In genomic region chr2:163418841-163419345, GRCm38 (mm10) we compare ENCODE assay signal across 8 mouse cellular contexts. TPM values are rescaled to one million over a fixed set of nuclear protein-coding genes. Genes with fewer than 3 reads are reported as not detected.
A peak's percentile ranks its signal among the peaks of the same experiment; 100 is the strongest.
DNase-seq lines count a peak whose midpoint lies in the region; ATAC-seq and TF ChIP-seq lines count a peak whose summit lies in the region.

No protein-coding gene starts in this region.

- H3K9ac ChIP-seq in forebrain, embryonic 15.5 days (replicated peaks) = peak overlapping the region; percentile 91
- H3K9ac ChIP-seq in midbrain, embryonic 14.5 days (replicated peaks; ENCODE audit: low read length) = peak overlapping the region; percentile 68

- H3K4me3 ChIP-seq in lung, adult 2 months (replicated peaks; ENCODE audit: extremely low read depth, low read depth, low read length) = peak overlapping the region; percentile 96
- H3K4me3 ChIP-seq in forebrain, embryonic 15.5 days = peak overlapping the region; percentile 96
- H3K4me3 ChIP-seq in limb, embryonic 10.5 days = peak overlapping the region; percentile 93
- H3K4me3 ChIP-seq in midbrain, embryonic 14.5 days (replicated peaks; ENCODE audit: low read depth, low read length) = peak overlapping the region; percentile 81

- peak overlapping the region; percentile 91 for H3K4me2 ChIP-seq in forebrain, embryonic 15.5 days (replicated peaks)
- peak overlapping the region; percentile 92 for H3K4me2 ChIP-seq in midbrain, embryonic 14.5 days (ENCODE audit: low read length)

- peaks cover 17% of the 10 kb centered on the region for H3K4me1 ChIP-seq in lung, adult 2 months (ENCODE audit: control insufficient read depth, insufficient read depth, low read length)
- H3K4me1 ChIP-seq in forebrain, embryonic 15.5 days = peaks cover 32% of the 10 kb centered on the region
- H3K4me1 ChIP-seq in limb, embryonic 10.5 days = peaks cover 19% of the 10 kb centered on the region
- H3K4me1 ChIP-seq in midbrain, embryonic 14.5 days (ENCODE audit: control insufficient read depth, insufficient read depth, low read length) = peaks cover 26% of the 10 kb centered on the region

- ATAC-seq in forebrain, embryonic 15.5 days (replicated peaks) = peak; percentile 3; the same call in 1 of the 2 replicates
- ATAC-seq in midbrain, embryonic 14.5 days (ENCODE audit: low FRiP score, low TSS enrichment) = peak; percentile 64

- peak overlapping the region; percentile 65 for H3K27ac ChIP-seq in forebrain, embryonic 15.5 days (replicated peaks)
- peak overlapping the region; percentile 91 for H3K27ac ChIP-seq in limb, embryonic 10.5 days
- peak overlapping the region; percentile 71 for H3K27ac ChIP-seq in midbrain, embryonic 14.5 days (replicated peaks; ENCODE audit: low read depth, low read length)

- under 1% methylated on average over 42 of the region's 50 CpGs for WGBS in lung, adult 2 months
- under 1% methylated on average over 50 of the region's 50 CpGs for WGBS in forebrain, embryonic 15.5 days
- WGBS in limb, embryonic 10.5 days = under 1% methylated on average over 50 of the region's 50 CpGs
- under 1% methylated on average over 50 of the region's 50 CpGs for WGBS in midbrain, embryonic 14.5 days

- H3K9me3 ChIP-seq in forebrain, embryonic 15.5 days = no peaks in the 10 kb centered on the region
- H3K9me3 ChIP-seq in limb, embryonic 10.5 days (replicated peaks) = no peaks in the 10 kb centered on the region
- no peaks in the 10 kb centered on the region for H3K9me3 ChIP-seq in midbrain, embryonic 14.5 days (ENCODE audit: control insufficient read depth, low read length)

- no peak for DNase-seq in lung, adult 2 months
- DNase-seq in lung, adult 18-20 months = no peak
- DNase-seq in adipocyte (ENCODE audit: low spot score) = peak; percentile 58
- DNase-seq in limb, embryonic 10.5 days (ENCODE audit: low spot score) = peak; percentile 75
- DNase-seq in midbrain, embryonic 14.5 days = no peak
- DNase-seq in spleen, adult 18-20 months = no peak
- DNase-seq in right cerebral cortex, adult 18-20 months = no peak

- peaks cover 7% of the 10 kb centered on the region; the same call in 1 of the 2 replicates for H3K36me3 ChIP-seq in forebrain, embryonic 15.5 days
- peaks cover 19% of the 10 kb centered on the region for H3K36me3 ChIP-seq in limb, embryonic 10.5 days
- peaks cover 19% of the 10 kb centered on the region for H3K36me3 ChIP-seq in midbrain, embryonic 14.5 days (ENCODE audit: control insufficient read depth, insufficient read depth, low read length)

- TF ChIP-seq POLR2A in lung, adult 2 months (IDR thresholded peaks at IDR 0.05; ENCODE audit: borderline replicate concordance, extremely low read depth, low read depth, low read length) = no peak

- H3K27me3 ChIP-seq in forebrain, embryonic 15.5 days = no peaks in the 10 kb centered on the region
- H3K27me3 ChIP-seq in limb, embryonic 10.5 days (ENCODE audit: low read depth, poor library complexity, severe bottlenecking) = no peaks in the 10 kb centered on the region
- H3K27me3 ChIP-seq in midbrain, embryonic 14.5 days (ENCODE audit: control insufficient read depth, insufficient read depth, low read length) = no peaks in the 10 kb centered on the region

- no peak for TF ChIP-seq CTCF in lung, adult 2 months (IDR thresholded peaks at IDR 0.05; ENCODE audit: insufficient read depth, low read length)

RNA-seq across cellular contexts. Expression of gene Oser1, which starts 5.6 kb away (rescaled TPM):
- polyA plus RNA-seq in lung, adult 2 months (2012; rRNA removed) = 9.2 and 17.2 TPM in 2 replicates
- polyA plus RNA-seq in forebrain, embryonic 15.5 days (2015; fragmentation: Nextera tagmentation; extraction: Ambion mirVana) = 75.4 and 79.1 TPM in 2 replicates
- 84.9 and 89.2 TPM in 2 replicates for polyA plus RNA-seq in limb, embryonic 10.5 days (2016; fragmentation: Nextera tagmentation; extraction: Ambion mirVana)
- polyA plus RNA-seq in midbrain, embryonic 14.5 days (2014; fragmentation: Nextera tagmentation; extraction: Ambion mirVana) = 78.5 and 84.3 TPM in 2 replicates

RNA-seq across cellular contexts. Expression of gene Gdap1l1, which starts 19.4 kb away (rescaled TPM):
- 0.19 and 0.22 TPM in 2 replicates for polyA plus RNA-seq in lung, adult 2 months (2012; rRNA removed)
- polyA plus RNA-seq in forebrain, embryonic 15.5 days (2015; fragmentation: Nextera tagmentation; extraction: Ambion mirVana) = 111 and 112 TPM in 2 replicates
- polyA plus RNA-seq in limb, embryonic 10.5 days (2016; fragmentation: Nextera tagmentation; extraction: Ambion mirVana) = 0.30 and 0.45 TPM in 2 replicates
- polyA plus RNA-seq in midbrain, embryonic 14.5 days (2014; fragmentation: Nextera tagmentation; extraction: Ambion mirVana) = 135 and 150 TPM in 2 replicates

RNA-seq across cellular contexts. Expression of gene Jph2, which starts 21.1 kb away (rescaled TPM):
- 32.3 and 38.4 TPM in 2 replicates for polyA plus RNA-seq in lung, adult 2 months (2012; rRNA removed)
- polyA plus RNA-seq in forebrain, embryonic 15.5 days (2015; fragmentation: Nextera tagmentation; extraction: Ambion mirVana) = 0.22 and 0.25 TPM in 2 replicates
- polyA plus RNA-seq in limb, embryonic 10.5 days (2016; fragmentation: Nextera tagmentation; extraction: Ambion mirVana) = 0.59 and 0.71 TPM in 2 replicates
- polyA plus RNA-seq in midbrain, embryonic 14.5 days (2014; fragmentation: Nextera tagmentation; extraction: Ambion mirVana) = 0.30 and 0.37 TPM in 2 replicates

RNA-seq across cellular contexts. Expression of gene Fitm2, which starts 53.5 kb away (rescaled TPM):
- 20.4 and 24.1 TPM in 2 replicates for polyA plus RNA-seq in lung, adult 2 months (2012; rRNA removed)
- 11.4 and 12.3 TPM in 2 replicates for polyA plus RNA-seq in forebrain, embryonic 15.5 days (2015; fragmentation: Nextera tagmentation; extraction: Ambion mirVana)
- 7.7 and 10.0 TPM in 2 replicates for polyA plus RNA-seq in limb, embryonic 10.5 days (2016; fragmentation: Nextera tagmentation; extraction: Ambion mirVana)
- 13.0 and 13.6 TPM in 2 replicates for polyA plus RNA-seq in midbrain, embryonic 14.5 days (2014; fragmentation: Nextera tagmentation; extraction: Ambion mirVana)

Comparison
In these comparisons a context has a peak if more than half of its experiments do, and no peak if none do; other contexts are left out.
1. DNase-seq: peak in adipocyte (single experiment) and limb, embryonic 10.5 days (single experiment); none in lung, adult 2 months (single experiment), lung, adult 18-20 months (0 of 2), midbrain, embryonic 14.5 days (single experiment), spleen, adult 18-20 months (0 of 2) and right cerebral cortex, adult 18-20 months (single experiment).
2. RNA of gene Gdap1l1, which starts 19.4 kb away (polyA plus RNA-seq): 135 to 150 TPM in midbrain, embryonic 14.5 days and 111 to 112 TPM in forebrain, embryonic 15.5 days; 0.30 to 0.45 TPM in limb, embryonic 10.5 days and 0.19 to 0.22 TPM in lung, adult 2 months; every median in the first group is over 10 times any median in the second.
3. RNA of gene Jph2, which starts 21.1 kb away (polyA plus RNA-seq): 32.3 to 38.4 TPM in lung, adult 2 months; 0.59 to 0.71 TPM in limb, embryonic 10.5 days, 0.30 to 0.37 TPM in midbrain, embryonic 14.5 days and 0.22 to 0.25 TPM in forebrain, embryonic 15.5 days; every median in the first group is over 10 times any median in the second.
4. Peak in every context shown above with its lines, with median percentiles within 50 percentile points of each other: H3K4me3 ChIP-seq and H3K27ac ChIP-seq.